Mouse (Mus musculus) forebrain, embryonic 10.5 days (tissue): ENCODE measurements at regions not wholly inside any gene's neighbourhood (a gene's known extent, or its start where the extent isn't known, plus 50 kb on each side); places are given as distances from the start of the nearest gene placed in this dataset.

ENCODE experiments used
- DNase-seq: peaks from one replicate; pipeline ENCODE4 v3.0.0-alpha.2; 2017; ENCODE audit warnings: low spot score; ENCODE audit errors: extremely low spot score
- H3K27ac ChIP-seq: fragments of 300-500 bp; sonication (generic); 2 replicates; pipeline ENCODE4 v1.5.1; 2016; ENCODE audit warnings: mild to moderate bottlenecking
- H3K27me3 ChIP-seq: fragments of 300-500 bp; sonication (generic); 2 replicates; pipeline ENCODE4 v1.6.1; 2016; ENCODE audit warnings: mild to moderate bottlenecking; ENCODE audit not compliant: poor library complexity, severe bottlenecking
- H3K36me3 ChIP-seq: fragments of 300-500 bp; sonication (generic); replicated peaks from 2 replicates; pipeline ENCODE4 v1.6.1; 2016; ENCODE audit warnings: mild to moderate bottlenecking, moderate library complexity
- H3K4me1 ChIP-seq: fragments of 300-500 bp; sonication (generic); 2 replicates; pipeline ENCODE4 v1.6.1; 2016
- H3K4me3 ChIP-seq: fragments of 300-500 bp; sonication (generic); 2 replicates; pipeline ENCODE4 v1.5.1; 2016; ENCODE audit warnings: mild to moderate bottlenecking, moderate library complexity
- H3K9me3 ChIP-seq: fragments of 300-500 bp; sonication (generic); 2 replicates; pipeline ENCODE4 v1.6.1; 2016; ENCODE audit warnings: mild to moderate bottlenecking, moderate library complexity
- WGBS: fragments of 180-500 bp; shearing (Covaris S2); methylation state at CpG from one replicate; pipeline ENCODE4 v1.1.7; 2016; 5-methylcytosine and 5-hydroxymethylcytosine counted together

DNA sequence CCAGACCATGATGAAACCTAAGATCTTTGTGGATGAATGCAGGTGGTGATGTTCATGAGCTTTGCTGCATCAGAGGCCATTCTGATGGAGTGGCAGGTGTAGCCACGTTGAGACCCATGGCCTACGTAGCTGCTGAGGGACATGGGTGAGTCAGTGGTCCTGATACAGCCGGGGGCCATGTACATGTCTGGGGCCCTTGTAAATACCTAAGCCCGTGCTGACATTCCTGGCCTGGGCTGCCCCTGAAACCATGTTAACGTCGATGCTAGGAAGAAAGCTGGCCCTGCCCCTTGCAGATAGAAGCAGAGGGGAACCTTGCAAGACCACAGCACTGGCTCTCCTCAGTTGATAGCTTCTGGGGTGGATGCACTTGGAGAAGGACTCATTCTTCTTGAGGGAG is 165.2 kb downstream of the Fam76b start:
- Histone ChIP-seq H3K9me3 (no peaks in the 10 kb centered on the region), H3K36me3 (no peaks in the 10 kb centered on the region), H3K27me3 (no peaks in the 10 kb centered on the region), H3K4me1 (0 out of 2 replicates have a peak, but pooled peaks cover 3% of the 10 kb centered on the region), H3K4me3 (no peak overlapping the region), H3K27ac (no peak overlapping the region)
- DNase-seq = no peak
- 93% methylated on average over 6 of the region's 6 CpGs for WGBS

DNA sequence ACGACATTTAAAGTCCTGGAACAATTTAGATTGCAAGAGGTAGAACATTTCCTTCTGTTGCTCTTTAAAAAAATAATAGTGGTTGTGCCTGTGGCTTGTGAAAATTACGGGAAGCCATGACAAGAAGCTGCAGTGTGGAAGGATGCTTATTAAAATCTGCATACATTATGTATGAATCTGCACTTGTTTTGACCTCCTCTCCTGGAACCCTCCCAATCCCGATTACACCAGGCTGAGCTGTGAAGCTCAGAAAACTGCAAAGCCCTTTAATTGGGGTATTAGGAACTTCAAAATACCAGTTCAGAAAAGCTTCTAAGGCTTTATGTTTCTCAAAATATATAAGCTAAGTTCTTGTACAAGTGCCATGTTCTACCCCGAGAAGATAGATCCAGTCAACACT is 171.8 kb downstream of the Fam76b start:
- H3K9me3 ChIP-seq = no peaks in the 10 kb centered on the region
- 86% methylated on average over 4 of the region's 4 CpGs for WGBS
- H3K27ac ChIP-seq = no peak overlapping the region
- H3K36me3 ChIP-seq = no peaks in the 10 kb centered on the region
- no peak overlapping the region for H3K4me3 ChIP-seq
- no peaks in the 10 kb centered on the region; the same call in 1 of the 2 replicates for H3K4me1 ChIP-seq
- DNase-seq = no peak
- no peaks in the 10 kb centered on the region for H3K27me3 ChIP-seq

DNA sequence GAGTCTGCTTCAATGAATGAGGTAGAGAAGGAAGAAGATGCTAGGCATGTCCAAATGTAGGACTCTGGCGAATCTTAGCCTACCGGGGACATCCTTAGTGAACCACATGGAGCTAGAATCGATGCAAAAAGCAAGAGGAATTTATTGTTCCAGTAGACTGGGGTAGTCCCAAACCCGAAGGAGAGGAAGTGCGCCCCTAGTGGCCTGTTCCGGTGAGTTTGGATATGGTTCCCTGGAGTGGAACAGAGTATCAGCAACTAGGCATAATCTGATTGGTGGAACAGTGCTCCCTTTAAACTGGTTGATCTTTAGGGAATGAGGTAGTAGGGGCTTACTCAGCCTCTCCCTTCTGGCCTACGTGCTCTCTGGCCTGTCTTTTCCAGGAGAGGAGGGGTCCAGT is 174.0 kb downstream of the Fam76b start:
- Histone ChIP-seq H3K4me1 (peaks cover 5% of the 10 kb centered on the region; the same call in 1 of the 2 replicates), H3K27me3 (no peaks in the 10 kb centered on the region), H3K4me3 (no peak overlapping the region), H3K27ac (no peak overlapping the region), H3K36me3 (no peaks in the 10 kb centered on the region), H3K9me3 (no peaks in the 10 kb centered on the region)
- WGBS = 80% methylated on average over 7 of the region's 7 CpGs
- no peak for DNase-seq

DNA sequence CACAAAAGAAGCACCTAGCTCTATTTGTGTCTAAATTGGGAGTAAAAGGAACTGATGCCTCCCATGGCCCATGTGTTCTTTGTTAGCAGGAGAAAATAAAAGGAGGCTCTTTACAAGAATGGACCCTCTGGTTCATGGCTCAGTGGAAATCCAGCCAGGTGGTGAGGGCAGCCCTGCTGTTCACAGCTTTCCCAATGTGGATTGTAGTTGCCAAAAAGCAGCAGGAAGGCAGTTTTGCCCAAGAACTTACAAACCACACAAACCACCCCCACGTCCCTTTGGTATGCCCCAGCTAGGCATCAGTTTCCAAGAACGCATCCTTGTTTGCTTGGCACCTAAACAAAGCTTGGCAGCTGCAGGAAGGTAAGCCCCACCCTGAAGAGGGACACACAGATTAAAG is 174.7 kb downstream of the Fam76b start:
- Histone ChIP-seq H3K4me1 (peaks cover 7% of the 10 kb centered on the region; the same call in 1 of the 2 replicates), H3K27ac (no peak overlapping the region), H3K27me3 (no peaks in the 10 kb centered on the region), H3K4me3 (no peak overlapping the region), H3K36me3 (no peaks in the 10 kb centered on the region), H3K9me3 (no peaks in the 10 kb centered on the region)
- 59% methylated on average over 2 of the region's 2 CpGs for WGBS
- no peak for DNase-seq

DNA sequence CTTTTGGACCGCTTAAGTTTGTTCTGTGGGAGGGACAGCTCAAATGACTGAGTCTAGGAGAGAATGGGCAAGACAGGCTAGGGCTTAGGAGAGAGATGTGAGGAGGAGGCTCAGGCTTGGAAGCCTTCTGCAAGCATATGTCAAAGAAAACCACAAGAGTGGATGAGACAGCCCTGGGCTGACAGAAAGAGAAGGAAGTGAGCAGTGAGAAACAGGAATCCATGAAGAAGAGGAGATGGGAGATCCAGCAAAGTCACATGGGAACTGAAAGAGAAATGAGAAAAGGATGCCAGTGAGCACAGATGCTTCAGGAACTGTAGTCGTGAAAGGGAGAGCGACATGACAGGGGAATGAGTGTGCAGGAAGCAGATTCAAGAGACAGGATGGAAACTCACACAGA is 175.6 kb downstream of the Fam76b start:
- WGBS = 91% methylated on average over 3 of the region's 3 CpGs
- Histone ChIP-seq H3K4me1 (peaks cover 7% of the 10 kb centered on the region; the same call in 1 of the 2 replicates), H3K27ac (no peak overlapping the region), H3K27me3 (no peaks in the 10 kb centered on the region), H3K36me3 (no peaks in the 10 kb centered on the region), H3K4me3 (no peak overlapping the region), H3K9me3 (peaks cover 3% of the 10 kb centered on the region; the same call in 1 of the 2 replicates)
- no peak for DNase-seq

DNA sequence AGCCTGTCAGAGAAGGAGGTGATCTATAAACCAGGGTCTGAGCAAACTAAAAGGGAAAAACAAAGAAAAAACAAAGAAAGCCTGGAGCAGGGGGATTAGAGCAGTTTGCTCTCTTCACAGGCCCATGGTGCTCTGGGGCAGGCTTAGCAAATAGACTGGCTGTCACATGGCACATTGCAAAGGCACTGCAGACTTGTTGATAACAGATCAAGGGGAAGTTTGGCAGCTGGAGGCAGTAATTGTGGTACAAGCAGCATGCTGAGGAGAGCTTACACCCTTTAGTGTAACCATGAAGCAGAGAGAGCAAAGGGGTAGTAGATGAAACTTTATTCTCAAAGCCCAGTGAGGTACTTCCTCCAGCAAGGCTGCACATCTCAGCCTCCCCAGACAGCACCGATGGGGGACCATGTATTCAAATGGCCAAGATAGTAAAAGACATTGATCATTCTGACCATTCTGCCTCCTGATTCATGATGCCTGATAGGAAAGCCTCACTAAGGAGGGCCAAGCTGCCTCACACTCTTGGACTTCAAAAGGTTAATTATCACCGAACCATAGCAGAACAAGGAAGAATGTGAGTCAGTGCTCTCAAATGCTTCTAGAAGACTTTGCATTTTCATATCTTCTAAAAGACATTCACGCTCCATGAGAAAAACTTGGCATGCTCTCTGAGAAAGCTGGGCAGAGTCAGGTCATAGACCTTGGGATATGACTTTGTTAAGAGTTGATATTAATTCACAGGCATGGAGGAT is 178.9 kb downstream of the Fam76b start:
- Histone ChIP-seq H3K4me3 (no peak overlapping the region), H3K27me3 (no peaks in the 10 kb centered on the region), H3K4me1 (peaks cover 13% of the 10 kb centered on the region; the same call in 1 of the 2 replicates), H3K36me3 (no peaks in the 10 kb centered on the region), H3K27ac (no peak overlapping the region), H3K9me3 (peaks cover 5% of the 10 kb centered on the region; the same call in 1 of the 2 replicates)
- WGBS = 91% methylated on average over 3 of the region's 3 CpGs
- no peak for DNase-seq

DNA sequence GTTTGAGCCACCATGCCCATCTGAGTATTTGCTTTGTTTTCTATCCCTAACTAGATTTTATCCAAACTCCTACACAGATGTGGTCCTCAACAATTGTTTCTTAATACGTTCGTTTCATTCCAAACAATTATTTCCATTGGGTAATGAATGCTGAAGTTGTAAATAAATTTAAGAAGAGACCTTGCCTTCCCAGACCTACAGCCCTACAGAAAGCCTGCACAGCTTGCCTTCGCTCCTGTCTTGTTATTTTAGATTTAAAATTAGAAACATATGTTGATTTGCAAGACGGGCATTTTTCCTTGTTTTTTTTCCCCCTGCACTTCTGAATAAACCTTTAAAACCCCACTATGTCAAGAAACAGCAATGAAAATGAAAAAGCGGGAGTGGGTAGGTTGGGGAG is 181.9 kb downstream of the Fam76b start:
- WGBS = 78% methylated on average over 5 of the region's 5 CpGs
- Histone ChIP-seq H3K27me3 (no peaks in the 10 kb centered on the region), H3K9me3 (peaks cover 5% of the 10 kb centered on the region; the same call in 1 of the 2 replicates), H3K4me3 (no peak overlapping the region), H3K36me3 (no peaks in the 10 kb centered on the region), H3K27ac (no peak overlapping the region), H3K4me1 (0 out of 2 replicates have a peak, but pooled peaks cover 13% of the 10 kb centered on the region)
- DNase-seq = no peak

DNA sequence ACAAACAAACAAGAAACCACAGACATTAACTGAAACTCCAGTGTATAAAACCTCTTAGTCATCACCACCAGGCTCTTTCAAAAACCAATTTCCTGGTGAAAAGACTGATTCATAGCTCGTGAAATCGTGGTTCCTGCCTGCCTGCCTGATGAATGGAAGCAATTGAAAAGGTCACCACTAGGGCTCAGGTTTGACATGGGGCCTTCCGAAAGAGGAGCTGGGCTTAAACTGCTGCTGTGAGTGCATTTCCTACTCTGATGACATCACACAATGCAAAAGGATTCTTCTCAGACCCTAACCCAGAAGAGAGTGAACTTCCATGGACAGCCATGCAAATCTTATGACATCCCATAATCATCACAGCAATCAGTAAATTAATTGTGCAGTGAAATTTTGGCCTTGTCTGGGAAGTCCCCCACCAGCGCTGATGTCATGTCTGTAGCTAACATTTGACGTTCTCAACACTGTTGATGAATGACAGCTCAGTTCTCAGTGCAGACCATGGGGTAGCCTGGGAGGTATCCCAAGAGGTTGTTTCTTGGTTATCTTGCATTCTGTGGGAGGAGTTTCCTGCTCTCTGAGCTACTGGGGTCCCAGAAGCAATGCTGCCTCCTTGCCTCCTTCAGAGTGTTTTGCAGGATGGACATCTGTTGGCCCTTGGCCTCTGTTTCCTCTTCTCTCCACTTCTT is 182.9 kb downstream of the Fam76b start:
- Histone ChIP-seq H3K36me3 (no peaks in the 10 kb centered on the region), H3K9me3 (peaks cover 5% of the 10 kb centered on the region; the same call in 1 of the 2 replicates), H3K4me3 (no peak overlapping the region), H3K4me1 (0 out of 2 replicates have a peak, but pooled peaks cover 13% of the 10 kb centered on the region), H3K27me3 (no peaks in the 10 kb centered on the region), H3K27ac (no peak overlapping the region)
- WGBS = 56% methylated on average over 5 of the region's 5 CpGs
- DNase-seq = peak; percentile 17

DNA sequence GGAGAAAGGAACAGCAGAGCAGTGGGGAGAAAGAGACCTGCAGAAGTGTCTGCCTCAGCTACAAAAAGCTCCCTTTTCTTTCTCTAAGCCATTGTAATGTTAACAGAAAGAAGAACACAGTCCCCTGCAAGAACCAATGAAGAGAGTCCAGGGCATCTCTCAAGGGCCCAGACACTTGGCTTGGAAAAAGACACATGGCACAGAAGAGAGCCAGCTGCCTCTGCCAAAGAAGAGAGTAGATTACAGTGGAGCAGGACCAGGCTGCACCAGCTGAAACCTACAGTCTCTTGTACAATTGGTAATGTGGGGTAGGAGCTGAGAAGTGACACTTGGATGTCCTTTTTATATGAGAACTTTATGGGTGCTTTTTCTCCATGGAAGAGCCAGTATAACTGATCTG is 196.7 kb downstream of the Fam76b start:
- Histone ChIP-seq H3K4me1 (no peaks in the 10 kb centered on the region), H3K4me3 (no peak overlapping the region), H3K9me3 (no peaks in the 10 kb centered on the region), H3K36me3 (no peaks in the 10 kb centered on the region), H3K27me3 (no peaks in the 10 kb centered on the region), H3K27ac (no peak overlapping the region)
- DNase-seq = no peak

DNA sequence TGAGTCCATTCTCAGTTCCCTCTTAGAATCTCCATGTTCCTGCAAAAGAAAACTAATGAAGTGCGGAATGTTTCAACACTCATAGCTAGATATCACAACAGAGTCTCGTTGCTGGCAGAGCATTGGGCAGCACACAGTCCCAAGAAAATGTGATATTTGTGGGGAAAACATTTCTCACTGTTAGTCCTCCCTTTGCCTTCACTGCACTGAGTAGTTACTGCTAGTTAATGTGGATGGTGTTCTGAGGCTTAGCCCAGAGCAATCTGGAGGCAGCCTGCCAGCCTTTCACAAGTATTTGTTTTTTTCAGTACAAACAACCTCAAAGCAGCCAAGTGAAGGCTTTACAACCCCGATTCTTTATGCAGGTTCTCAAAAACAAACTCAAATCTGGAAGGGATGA is 197.2 kb downstream of the Fam76b start:
- Histone ChIP-seq H3K4me1 (no peaks in the 10 kb centered on the region), H3K27me3 (no peaks in the 10 kb centered on the region), H3K36me3 (no peaks in the 10 kb centered on the region), H3K9me3 (no peaks in the 10 kb centered on the region), H3K27ac (no peak overlapping the region), H3K4me3 (no peak overlapping the region)
- 82% methylated on average over 3 of the region's 3 CpGs for WGBS
- no peak for DNase-seq

DNA sequence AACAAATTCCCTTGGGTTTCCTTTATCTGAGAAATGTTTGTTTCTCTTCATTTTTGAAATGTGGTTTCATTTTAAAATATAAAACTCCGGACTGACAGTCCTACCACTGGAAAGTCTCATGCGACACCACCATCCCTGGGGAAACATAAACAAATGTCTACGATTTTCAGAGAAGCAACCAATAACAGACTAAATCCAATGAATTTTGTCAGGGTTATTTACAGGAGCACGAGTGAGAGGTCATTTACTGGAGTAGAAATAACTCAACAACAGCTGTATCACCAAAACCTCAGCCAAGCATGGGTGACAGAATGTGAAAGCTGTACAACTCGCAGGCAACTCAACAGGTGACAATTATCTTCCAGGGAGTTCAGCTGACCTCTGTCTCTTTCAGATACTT is 200.5 kb downstream of the Fam76b start:
- Histone ChIP-seq H3K4me1 (0 out of 2 replicates have a peak, but pooled peaks cover 11% of the 10 kb centered on the region), H3K4me3 (no peak overlapping the region), H3K27me3 (no peaks in the 10 kb centered on the region), H3K9me3 (no peaks in the 10 kb centered on the region), H3K36me3 (no peaks in the 10 kb centered on the region), H3K27ac (no peak overlapping the region)
- 83% methylated on average over 5 of the region's 5 CpGs for WGBS
- no peak for DNase-seq

DNA sequence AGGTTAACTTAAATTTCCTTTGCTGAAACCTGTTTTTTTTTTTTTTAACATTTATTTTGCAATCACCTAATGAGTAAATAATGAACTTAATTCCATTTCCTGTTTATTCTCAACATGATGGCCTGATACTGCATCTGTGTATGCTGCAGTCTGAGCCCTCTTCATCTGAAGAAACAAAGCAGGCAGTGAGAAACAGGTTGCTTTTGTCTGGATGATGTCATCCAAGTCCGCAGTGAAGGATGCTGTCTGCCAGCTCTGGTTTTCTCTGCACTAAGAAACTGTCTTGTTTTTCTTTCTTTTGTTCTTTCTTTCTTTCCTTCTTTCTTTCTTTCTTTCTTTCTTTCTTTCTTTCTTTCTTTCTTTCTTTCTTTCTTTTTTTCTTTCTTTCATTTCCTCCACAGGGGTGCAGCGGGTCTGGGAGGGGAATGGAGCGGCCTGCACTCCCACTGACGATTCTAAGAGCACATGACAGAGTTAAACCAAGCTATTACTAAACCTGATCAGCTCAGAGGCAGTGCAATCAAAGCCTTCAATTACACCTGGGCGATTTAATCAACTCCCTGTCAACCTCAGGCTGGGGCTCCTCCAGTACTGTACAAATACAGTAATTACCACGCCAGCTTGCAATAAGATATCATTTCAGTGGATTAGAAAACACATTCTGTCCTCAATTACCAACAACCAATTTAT is 204.0 kb downstream of the Fam76b start:
- 0 out of 2 replicates have a peak, but pooled peaks cover 11% of the 10 kb centered on the region for H3K4me1 ChIP-seq
- H3K9me3 ChIP-seq = no peaks in the 10 kb centered on the region
- WGBS = 53% methylated on average over 6 of the region's 6 CpGs
- DNase-seq = no peak
- H3K36me3 ChIP-seq = no peaks in the 10 kb centered on the region
- H3K27ac ChIP-seq = no peak overlapping the region
- no peaks in the 10 kb centered on the region for H3K27me3 ChIP-seq
- H3K4me3 ChIP-seq = no peak overlapping the region

DNA sequence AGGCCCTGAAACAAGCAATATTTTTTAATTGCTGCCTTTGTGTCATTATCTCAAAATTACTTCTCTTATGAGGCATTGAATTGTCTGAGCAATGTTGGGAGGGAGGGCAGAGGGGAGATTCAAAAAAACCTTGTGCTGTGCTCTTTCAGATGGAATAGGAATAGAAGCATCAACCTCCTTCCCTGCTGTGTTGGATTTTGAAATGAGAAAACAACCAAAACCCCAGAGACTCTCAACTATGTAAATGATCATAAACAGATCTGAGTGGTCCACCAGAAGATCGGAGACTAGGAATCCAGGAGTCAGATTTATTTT is 204.5 kb downstream of the Fam76b start:
- no peaks in the 10 kb centered on the region for H3K36me3 ChIP-seq
- WGBS = 90% methylated on average over 1 of the region's 1 CpGs

More for the DNA sequence above, 204.5 kb downstream of the Fam76b start:
- Histone ChIP-seq H3K27me3 (no peaks in the 10 kb centered on the region), H3K27ac (no peak overlapping the region), H3K9me3 (no peaks in the 10 kb centered on the region), H3K4me3 (no peak overlapping the region), H3K4me1 (0 out of 2 replicates have a peak, but pooled peaks cover 11% of the 10 kb centered on the region)
- no peak for DNase-seq
